Mouse (Mus musculus): Measurements from ENCODE around the gene Steap3. TPM values are rescaled to one million over a fixed set of nuclear protein-coding genes. Genes with fewer than 3 reads are reported as not detected.

The Steap3 gene
- polyA plus RNA-seq, 1 experiment, result 3.3 TPM

DNA sequence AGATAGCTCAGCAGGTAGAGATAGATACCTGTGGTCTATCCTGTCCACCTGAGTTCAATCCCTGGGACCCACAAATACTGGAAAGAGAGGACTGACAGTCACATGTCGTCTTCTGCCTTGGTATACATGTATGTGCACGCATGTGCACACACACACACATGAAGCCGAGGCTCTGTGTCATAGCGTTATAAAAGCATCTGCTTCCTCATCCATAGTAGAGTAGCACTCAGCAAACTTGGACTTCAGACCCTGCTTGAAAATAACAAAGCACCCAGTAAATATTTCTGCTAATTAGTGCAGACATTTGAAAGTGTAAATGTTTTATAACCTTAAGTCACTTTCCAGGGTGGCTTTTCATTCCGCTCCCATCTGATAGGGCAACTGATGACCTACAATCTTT is 111.0 kb downstream of the Steap3 start:
- Histone ChIP-seq H3K4me3 (ENCODE audit: control insufficient read depth, low read depth, low read length) (no peak overlapping the region), H3K27me3 (ENCODE audit: control insufficient read depth, insufficient read depth, low read length) (no peaks in the 10 kb centered on the region), H3K27ac (ENCODE audit: control insufficient read depth, insufficient read depth, low read depth, low read length) (no peak overlapping the region), H3K4me1 (ENCODE audit: control insufficient read depth, insufficient read depth, low read length) (no peaks in the 10 kb centered on the region), H3K36me3 (ENCODE audit: control insufficient read depth, insufficient read depth, low read length) (no peaks in the 10 kb centered on the region)
- TF ChIP-seq CTCF (IDR thresholded peaks at IDR 0.05; ENCODE audit: control insufficient read depth, insufficient read depth, insufficient replicate concordance, low read depth, low read length) (no peak), POLR2A (IDR thresholded peaks at IDR 0.05; ENCODE audit: control insufficient read depth, low read depth, low read length) (no peak)

DNA sequence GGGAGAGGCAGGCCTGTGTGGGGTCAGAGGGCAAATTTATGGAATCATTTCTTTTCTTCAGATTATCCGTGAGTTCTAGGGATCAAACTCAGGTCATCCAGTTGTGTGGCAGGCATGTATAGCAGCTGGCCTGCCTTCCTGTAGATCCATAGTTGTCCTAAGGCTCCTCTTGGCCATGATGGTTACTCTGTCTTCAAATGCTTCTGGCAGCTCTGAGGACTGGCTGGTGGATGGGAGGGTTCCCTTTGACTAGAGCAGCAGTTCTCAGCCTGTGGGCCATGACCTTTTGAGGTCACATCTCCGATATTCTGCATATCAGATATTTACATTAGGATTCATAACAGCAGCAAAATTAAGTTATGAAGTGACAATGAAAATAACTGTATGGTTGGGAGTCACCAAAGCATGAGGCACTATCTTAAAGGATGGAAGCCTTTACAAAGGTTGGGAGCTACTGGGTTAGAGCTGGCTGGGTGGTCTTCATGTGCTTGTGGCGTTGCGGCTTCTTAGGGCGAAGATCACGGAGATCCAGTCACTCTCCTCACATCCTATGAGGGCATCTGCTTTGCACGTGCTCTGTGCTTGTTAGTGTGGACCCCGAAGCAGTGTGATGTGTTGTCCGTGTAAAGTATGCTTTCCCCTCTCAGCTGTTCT is 113.9 kb downstream of the Steap3 start:
- Histone ChIP-seq H3K27me3 (ENCODE audit: control insufficient read depth, insufficient read depth, low read length) (no peaks in the 10 kb centered on the region), H3K36me3 (ENCODE audit: control insufficient read depth, insufficient read depth, low read length) (no peaks in the 10 kb centered on the region), H3K27ac (ENCODE audit: control insufficient read depth, insufficient read depth, low read depth, low read length) (no peak overlapping the region), H3K4me1 (ENCODE audit: control insufficient read depth, insufficient read depth, low read length) (no peaks in the 10 kb centered on the region), H3K4me3 (ENCODE audit: control insufficient read depth, low read depth, low read length) (no peak overlapping the region)
- TF ChIP-seq POLR2A (IDR thresholded peaks at IDR 0.05; ENCODE audit: control insufficient read depth, low read depth, low read length) (no peak), CTCF (IDR thresholded peaks at IDR 0.05; ENCODE audit: control insufficient read depth, insufficient read depth, insufficient replicate concordance, low read depth, low read length) (no peak)

DNA sequence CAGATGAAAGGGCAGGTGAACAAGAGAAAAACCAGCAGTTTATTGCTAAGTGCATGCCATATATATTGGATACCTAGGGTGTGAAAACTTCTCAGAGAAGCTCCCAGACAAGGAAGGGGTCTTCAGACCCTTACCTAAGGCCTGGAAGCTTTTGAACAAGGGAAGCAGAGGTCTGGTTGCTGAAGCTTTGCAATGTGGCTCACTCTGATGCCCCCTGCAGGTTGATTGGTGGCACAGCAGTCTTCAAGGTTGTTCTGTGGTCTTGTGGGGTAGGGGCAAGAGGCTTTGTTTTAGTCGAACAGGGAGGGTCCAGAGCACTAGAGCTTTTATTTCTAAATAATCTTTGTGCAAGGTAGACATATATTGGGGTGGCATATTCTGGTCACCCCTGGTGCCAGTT is 117.2 kb downstream of the Steap3 start:
- Histone ChIP-seq H3K4me3 (ENCODE audit: control insufficient read depth, low read depth, low read length) (no peak overlapping the region), H3K27me3 (ENCODE audit: control insufficient read depth, insufficient read depth, low read length) (no peaks in the 10 kb centered on the region), H3K36me3 (ENCODE audit: control insufficient read depth, insufficient read depth, low read length) (no peaks in the 10 kb centered on the region), H3K4me1 (ENCODE audit: control insufficient read depth, insufficient read depth, low read length) (no peaks in the 10 kb centered on the region), H3K27ac (ENCODE audit: control insufficient read depth, insufficient read depth, low read depth, low read length) (no peak overlapping the region)
- TF ChIP-seq CTCF (IDR thresholded peaks at IDR 0.05; ENCODE audit: control insufficient read depth, insufficient read depth, insufficient replicate concordance, low read depth, low read length) (peak; percentile 70; the same call in 1 of the 2 replicates), POLR2A (IDR thresholded peaks at IDR 0.05; ENCODE audit: control insufficient read depth, low read depth, low read length) (no peak)

DNA sequence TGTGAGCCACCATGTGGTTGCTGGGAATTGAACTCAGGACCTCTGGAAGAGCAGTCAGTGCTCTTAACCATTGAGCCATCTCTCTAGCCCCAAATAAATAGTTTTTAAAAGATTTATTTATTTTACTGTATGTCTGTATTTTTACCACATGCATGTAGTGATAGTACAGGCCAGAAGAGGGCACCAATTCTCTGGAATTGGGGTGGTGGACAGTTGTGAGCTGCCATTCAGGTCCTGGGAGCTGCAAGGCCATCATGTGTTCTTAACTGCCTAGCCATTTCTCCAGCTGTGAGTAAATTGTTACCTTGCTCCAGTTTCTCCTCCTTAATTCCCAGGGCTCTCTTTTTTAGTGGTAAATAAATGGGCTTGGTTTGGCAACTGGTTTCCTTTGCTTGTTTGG is 118.3 kb downstream of the Steap3 start:
- H3K27ac ChIP-seq (ENCODE audit: control insufficient read depth, insufficient read depth, low read depth, low read length), result no peak overlapping the region
- TF ChIP-seq CTCF (IDR thresholded peaks at IDR 0.05; ENCODE audit: control insufficient read depth, insufficient read depth, insufficient replicate concordance, low read depth, low read length) (no peak), POLR2A (IDR thresholded peaks at IDR 0.05; ENCODE audit: control insufficient read depth, low read depth, low read length) (no peak)

DNA sequence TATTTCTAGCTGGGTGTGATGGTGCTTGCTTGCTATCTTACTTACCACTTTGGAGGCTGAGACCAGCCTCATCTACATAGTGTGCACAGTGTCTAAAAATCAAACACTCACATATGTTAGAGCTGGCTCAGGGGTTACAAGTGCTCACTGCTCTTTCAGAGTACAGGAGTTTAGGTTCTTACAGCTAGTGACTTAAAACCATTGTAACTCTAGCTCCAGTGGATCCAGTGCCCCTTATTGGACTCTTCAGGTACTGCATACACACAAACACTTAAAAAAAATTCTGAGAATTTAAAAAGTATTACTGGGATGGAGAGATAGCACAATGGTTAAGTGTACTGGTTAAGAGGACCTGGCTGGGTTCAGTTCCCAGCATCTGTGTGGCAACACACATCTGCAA is 125.5 kb downstream of the Steap3 start:
- Histone ChIP-seq H3K4me1 (ENCODE audit: control insufficient read depth, insufficient read depth, low read length) (peaks cover 4% of the 10 kb centered on the region; the same call in 1 of the 2 replicates), H3K27me3 (ENCODE audit: control insufficient read depth, insufficient read depth, low read length) (no peaks in the 10 kb centered on the region), H3K4me3 (ENCODE audit: control insufficient read depth, low read depth, low read length) (no peak overlapping the region), H3K36me3 (ENCODE audit: control insufficient read depth, insufficient read depth, low read length) (no peaks in the 10 kb centered on the region), H3K27ac (ENCODE audit: control insufficient read depth, insufficient read depth, low read depth, low read length) (no peak overlapping the region)
- TF ChIP-seq POLR2A (IDR thresholded peaks at IDR 0.05; ENCODE audit: control insufficient read depth, low read depth, low read length) (no peak), CTCF (IDR thresholded peaks at IDR 0.05; ENCODE audit: control insufficient read depth, insufficient read depth, insufficient replicate concordance, low read depth, low read length) (no peak)

More for the DNA sequence above, 118.3 kb downstream of the Steap3 start:
- Histone ChIP-seq H3K4me3 (ENCODE audit: control insufficient read depth, low read depth, low read length) (no peak overlapping the region), H3K27me3 (ENCODE audit: control insufficient read depth, insufficient read depth, low read length) (no peaks in the 10 kb centered on the region), H3K4me1 (ENCODE audit: control insufficient read depth, insufficient read depth, low read length) (no peaks in the 10 kb centered on the region), H3K36me3 (ENCODE audit: control insufficient read depth, insufficient read depth, low read length) (no peaks in the 10 kb centered on the region)

DNA sequence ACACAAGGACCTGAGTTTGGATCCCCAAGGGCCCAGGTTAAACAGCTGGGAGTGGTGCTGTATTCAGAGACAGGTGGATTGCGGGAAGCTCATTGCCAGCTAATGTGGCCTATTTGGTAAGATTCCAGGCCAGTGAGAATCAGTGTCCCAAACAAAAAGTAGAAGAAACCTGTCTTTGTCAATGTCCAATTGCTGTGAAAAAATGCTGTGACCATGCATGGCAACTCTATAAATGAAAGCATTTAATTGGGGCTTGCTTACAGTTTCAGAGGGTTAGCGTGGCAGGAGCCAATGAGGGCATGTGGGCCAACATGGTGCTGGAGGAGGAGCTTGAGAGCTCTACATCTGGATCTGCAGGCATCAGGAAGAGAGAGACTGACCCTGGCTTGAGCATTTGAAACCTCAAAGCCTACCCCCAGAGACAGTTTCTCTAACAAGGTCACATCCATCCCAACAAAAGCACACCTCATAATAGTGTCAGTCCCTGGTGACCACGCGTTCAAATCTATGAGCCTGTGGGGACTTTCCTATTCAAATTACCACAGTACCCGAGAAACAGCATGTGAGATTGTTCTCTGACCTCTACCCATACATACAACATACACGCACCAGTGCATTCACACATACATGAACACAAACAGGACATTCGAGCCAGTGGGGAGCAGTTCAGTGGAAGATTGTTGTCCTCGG is 126.8 kb downstream of the Steap3 start:
- TF ChIP-seq POLR2A (IDR thresholded peaks at IDR 0.05; ENCODE audit: control insufficient read depth, low read depth, low read length) (no peak), CTCF (IDR thresholded peaks at IDR 0.05; ENCODE audit: control insufficient read depth, insufficient read depth, insufficient replicate concordance, low read depth, low read length) (no peak)
- Histone ChIP-seq H3K36me3 (ENCODE audit: control insufficient read depth, insufficient read depth, low read length) (no peaks in the 10 kb centered on the region), H3K4me3 (ENCODE audit: control insufficient read depth, low read depth, low read length) (no peak overlapping the region), H3K4me1 (ENCODE audit: control insufficient read depth, insufficient read depth, low read length) (peaks cover 4% of the 10 kb centered on the region; the same call in 1 of the 2 replicates), H3K27ac (ENCODE audit: control insufficient read depth, insufficient read depth, low read depth, low read length) (no peak overlapping the region), H3K27me3 (ENCODE audit: control insufficient read depth, insufficient read depth, low read length) (no peaks in the 10 kb centered on the region)

DNA sequence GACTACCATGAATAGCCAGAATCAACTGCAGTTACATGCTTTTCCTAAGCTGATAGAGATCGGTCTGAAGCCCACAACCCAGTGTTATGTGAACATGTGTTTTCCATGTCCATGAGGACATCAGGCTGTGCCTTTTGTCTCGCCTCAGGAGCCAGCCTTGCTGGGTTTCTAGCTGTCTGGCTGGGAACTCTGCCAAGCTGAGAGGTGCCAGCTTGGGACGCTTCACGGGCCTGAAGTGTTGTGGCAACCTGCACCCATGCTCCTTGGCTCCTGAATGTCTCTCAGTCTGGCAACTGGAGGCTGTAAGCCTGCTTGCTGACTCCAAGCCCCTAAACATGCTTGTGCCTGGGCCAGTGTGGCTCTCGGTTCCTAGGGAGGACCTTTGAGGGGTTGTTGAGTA is 130.0 kb downstream of the Steap3 start:
- H3K27me3 ChIP-seq (ENCODE audit: control insufficient read depth, insufficient read depth, low read length), result no peaks in the 10 kb centered on the region
- no peaks in the 10 kb centered on the region for H3K36me3 ChIP-seq (ENCODE audit: control insufficient read depth, insufficient read depth, low read length)
- H3K4me3 ChIP-seq (ENCODE audit: control insufficient read depth, low read depth, low read length), result no peak overlapping the region
- TF ChIP-seq CTCF (IDR thresholded peaks at IDR 0.05; ENCODE audit: control insufficient read depth, insufficient read depth, insufficient replicate concordance, low read depth, low read length) (no peak), POLR2A (IDR thresholded peaks at IDR 0.05; ENCODE audit: control insufficient read depth, low read depth, low read length) (no peak)
- no peak overlapping the region for H3K27ac ChIP-seq (ENCODE audit: control insufficient read depth, insufficient read depth, low read depth, low read length)
- H3K4me1 ChIP-seq (ENCODE audit: control insufficient read depth, insufficient read depth, low read length), result peaks cover 4% of the 10 kb centered on the region; the same call in 1 of the 2 replicates

Other genes with a start within 250 kb of the Steap3 start
- gene Tmem37, start 198.6 kb downstream of the Steap3 start, polyA plus RNA-seq (2012; rRNA removed), result 9.3 and 21.3 TPM in 2 replicates
- 79.0 and 90.5 TPM in 2 replicates for gene Dbi, start 151.6 kb downstream of the Steap3 start, polyA plus RNA-seq (2012; rRNA removed)
- 5.6 and 8.4 TPM in 2 replicates for gene 3110009E18Rik, start 151.5 kb downstream of the Steap3 start, polyA plus RNA-seq (2012; rRNA removed)
- not detected in 2 replicates for gene C1ql2, start 67.9 kb upstream of the Steap3 start, polyA plus RNA-seq (2012; rRNA removed)
- gene Marco, start 232.3 kb upstream of the Steap3 start, polyA plus RNA-seq (2012; rRNA removed), result 0.10 TPM in 1 of 2 replicates, not detected in the other